Mouse (Mus musculus): Measurements from ENCODE around the gene 3110009E18Rik. TPM values are rescaled to one million over a fixed set of nuclear protein-coding genes. Genes with fewer than 3 reads are reported as not detected.

Gene 3110009E18Rik
- 22.9 and 25.8 TPM in 2 replicates for polyA plus RNA-seq (2016; fragmentation: Nextera tagmentation; extraction: Ambion mirVana)

DNA sequence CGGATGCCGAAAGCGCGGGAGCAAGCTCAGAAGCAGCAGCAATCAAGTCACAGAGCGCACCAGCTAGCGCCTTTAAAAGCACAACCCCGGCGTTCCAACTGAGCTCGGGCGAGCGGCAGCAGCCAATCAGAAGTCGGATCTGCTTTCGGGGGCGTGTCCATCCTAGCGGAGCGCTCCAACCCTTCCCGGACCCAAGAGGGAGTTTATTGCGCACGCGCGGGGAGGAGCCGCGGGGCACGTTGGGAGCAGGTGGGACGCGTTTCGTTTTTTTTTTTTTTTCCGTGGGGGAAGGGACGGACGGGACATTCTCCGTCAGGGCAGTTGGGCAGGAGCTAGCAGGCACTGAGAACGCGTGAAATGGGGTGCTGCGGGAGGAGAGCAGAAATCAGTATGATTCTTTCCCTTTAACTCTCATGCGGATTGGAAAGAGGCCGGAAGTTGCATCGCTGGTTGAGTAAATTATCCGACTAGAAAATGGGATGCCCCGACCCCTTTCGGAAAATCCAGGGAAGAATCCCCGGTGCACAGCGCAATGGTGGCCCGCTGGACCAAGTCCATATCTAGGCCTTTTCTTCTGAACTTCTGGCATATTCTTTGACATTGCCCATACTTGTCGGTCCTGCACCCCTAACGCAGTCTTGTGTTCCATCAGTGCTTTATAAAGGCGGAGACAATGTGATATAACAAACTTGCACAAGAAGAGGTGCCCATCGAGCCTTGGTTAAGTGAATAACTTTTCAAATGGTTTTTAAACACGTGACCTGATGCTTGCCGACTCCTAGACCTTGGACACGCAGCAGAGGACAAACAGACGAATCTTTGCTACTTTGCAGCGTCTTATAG, at the start of gene 3110009E18Rik, which contains the start of gene Dbi:
Gene 3110009E18Rik (plus strand): TSS at position 219 of the 843 bp plus-strand sequence.
Gene Dbi (minus strand): TSS at position 110 of the 843 bp plus-strand sequence.
- peak; percentile 89 for ATAC-seq (ENCODE audit: insufficient number of reproducible peaks, insufficient read depth, low FRiP score, low TSS enrichment)
- Histone ChIP-seq H3K36me3 (peaks cover 1% of the 10 kb centered on the region), H3K27me3 (no peaks in the 10 kb centered on the region), H3K4me2 (replicated peaks) (peak within 1 kb of the TSS; percentile 88), H3K9ac (peak within 1 kb of the TSS; percentile 68), H3K27ac (peak within 1 kb of the TSS; percentile 91), H3K4me3 (peak within 1 kb of the TSS; percentile 58), H3K9me3 (no peaks in the 10 kb centered on the region), H3K4me1 (peaks cover 15% of the 10 kb centered on the region)
- WGBS = 2% methylated on average over 52 of the region's 52 CpGs

DNA sequence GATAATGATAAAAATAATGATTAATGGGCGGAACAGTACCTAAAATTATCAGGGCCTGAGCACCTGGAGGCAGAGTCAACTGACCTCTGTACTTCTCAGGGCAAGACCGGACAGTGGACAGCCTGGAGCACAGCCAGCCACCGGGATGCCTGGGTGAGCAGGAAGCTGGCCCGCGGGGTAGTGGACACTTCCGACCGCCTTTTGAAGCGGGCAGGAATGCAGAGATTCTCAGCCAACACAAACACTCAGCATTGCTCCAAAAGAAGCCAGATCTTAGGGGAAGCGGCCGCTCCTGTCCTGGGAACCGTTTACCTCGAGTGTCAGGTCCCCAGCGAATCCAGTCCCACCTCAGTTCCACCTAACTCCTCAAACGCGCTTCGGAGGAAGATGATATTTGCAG, 48.1 kb upstream of the 3110009E18Rik start:
- H3K4me2 ChIP-seq (replicated peaks) = peak overlapping the region; percentile 93
- 7% methylated on average over 16 of the region's 16 CpGs for WGBS
- no peak overlapping the region for H3K9ac ChIP-seq
- no peaks in the 10 kb centered on the region for H3K9me3 ChIP-seq
- peaks cover 31% of the 10 kb centered on the region for H3K27me3 ChIP-seq
- no peak overlapping the region for H3K27ac ChIP-seq
- peak overlapping the region; percentile 39 for H3K4me3 ChIP-seq
- no peaks in the 10 kb centered on the region for H3K36me3 ChIP-seq
- peaks cover 16% of the 10 kb centered on the region for H3K4me1 ChIP-seq
- ATAC-seq (ENCODE audit: insufficient number of reproducible peaks, insufficient read depth, low FRiP score, low TSS enrichment) = no peak

DNA sequence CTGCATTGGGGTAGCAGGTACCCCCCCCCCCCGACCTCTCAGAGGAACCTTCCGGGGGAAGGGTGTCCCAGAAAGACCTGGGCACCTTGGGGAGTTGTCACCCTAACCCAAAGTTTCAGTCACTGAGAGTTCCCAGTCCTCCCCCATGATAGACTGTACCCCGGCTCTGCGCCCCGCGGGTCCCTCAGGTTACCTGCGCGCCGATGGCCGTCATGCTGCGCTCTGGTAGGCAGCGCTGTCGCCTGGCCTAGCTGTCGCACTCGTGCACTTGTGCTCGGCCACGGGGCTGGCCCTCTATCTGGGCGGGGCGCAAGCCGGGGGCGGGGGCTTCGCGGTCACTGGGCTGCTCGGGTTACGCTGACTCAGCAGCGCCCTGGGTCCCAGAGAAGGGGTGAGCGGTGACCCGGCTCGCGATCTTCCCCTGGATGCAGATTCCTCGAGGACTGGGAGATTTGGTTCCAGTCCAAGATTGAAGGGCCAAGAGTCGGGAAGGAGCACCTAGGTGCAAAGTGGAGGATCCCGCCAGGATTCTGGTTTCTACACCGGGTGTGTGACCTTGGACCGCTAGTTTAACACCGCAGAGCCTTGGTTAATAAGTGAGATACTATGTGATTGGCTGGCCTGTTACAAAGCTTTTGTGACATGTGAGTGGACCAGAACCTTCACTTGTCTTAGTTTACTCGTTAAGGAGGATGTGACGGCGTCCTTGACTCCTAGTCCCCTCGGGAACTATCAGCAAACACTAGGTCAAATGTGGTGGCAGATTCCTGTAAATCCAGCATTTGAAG, 47.3 kb upstream of the 3110009E18Rik start, which contains the start of gene Tmem37:
Gene Tmem37 (minus strand): TSS at position 556 of the 788 bp plus-strand sequence.
- ATAC-seq (ENCODE audit: insufficient number of reproducible peaks, insufficient read depth, low FRiP score, low TSS enrichment) = peak; percentile 55
- peaks cover 18% of the 10 kb centered on the region for H3K4me1 ChIP-seq
- H3K9ac ChIP-seq = peak within 1 kb of the TSS; percentile 28; the same call in 1 of the 2 replicates
- 2% methylated on average over 40 of the region's 40 CpGs for WGBS
- no peaks in the 10 kb centered on the region for H3K36me3 ChIP-seq
- H3K27me3 ChIP-seq = peaks cover 31% of the 10 kb centered on the region
- H3K27ac ChIP-seq = no peak within 1 kb of the TSS
- peak within 1 kb of the TSS; percentile 93 for H3K4me2 ChIP-seq (replicated peaks)
- no peaks in the 10 kb centered on the region for H3K9me3 ChIP-seq
- peak within 1 kb of the TSS; percentile 39 for H3K4me3 ChIP-seq

DNA sequence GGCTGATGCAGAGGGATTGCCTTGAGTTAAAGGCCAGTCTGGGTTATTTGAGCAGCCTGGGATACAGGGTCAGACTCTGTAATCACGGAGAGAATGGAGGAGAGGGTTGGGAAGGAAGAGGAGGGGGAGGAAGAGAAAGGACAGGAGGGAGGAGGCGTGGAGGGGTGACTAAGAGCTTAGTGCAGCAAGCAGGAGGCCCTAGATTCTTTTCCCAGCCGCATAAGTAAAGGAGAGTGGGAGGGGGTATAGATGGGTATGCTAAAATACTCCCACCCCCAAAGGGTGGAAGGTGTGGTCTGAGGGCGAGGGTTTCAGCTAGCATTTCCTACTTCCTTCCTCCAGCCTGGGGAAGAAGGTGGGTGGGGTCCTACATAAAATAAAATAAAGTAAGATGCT, 46.7 kb upstream of the 3110009E18Rik start:
- Histone ChIP-seq H3K27ac (no peak overlapping the region), H3K4me1 (peaks cover 18% of the 10 kb centered on the region), H3K9me3 (no peaks in the 10 kb centered on the region), H3K4me2 (replicated peaks) (peak overlapping the region; percentile 93), H3K9ac (no peak overlapping the region), H3K36me3 (no peaks in the 10 kb centered on the region), H3K27me3 (peaks cover 31% of the 10 kb centered on the region), H3K4me3 (0 out of 2 replicates have a peak overlapping the region, but pooled peaks have one; percentile 39)
- 16% methylated on average over 4 of the region's 4 CpGs for WGBS
- no peak for ATAC-seq (ENCODE audit: insufficient number of reproducible peaks, insufficient read depth, low FRiP score, low TSS enrichment)

DNA sequence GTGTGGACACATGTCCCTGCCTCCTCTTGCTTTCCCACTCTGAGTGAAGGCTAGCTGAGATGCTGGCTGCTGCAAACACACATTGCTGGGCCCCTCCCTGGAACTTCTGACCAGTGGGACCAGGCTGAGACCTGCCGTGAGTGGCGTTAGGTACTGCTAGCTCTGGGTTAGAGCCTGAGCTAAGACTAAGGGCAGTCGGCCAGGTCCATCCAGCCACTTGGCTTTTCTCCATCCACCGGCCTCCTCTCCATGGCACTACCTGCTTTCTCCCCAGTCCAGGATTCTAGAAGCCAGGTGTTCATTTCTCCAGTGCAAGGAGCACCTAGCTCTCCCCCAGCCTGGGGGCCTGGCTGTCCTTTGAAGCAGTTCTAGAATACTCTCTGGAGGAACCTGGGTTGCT, 46.1 kb upstream of the 3110009E18Rik start:
- peaks cover 31% of the 10 kb centered on the region for H3K27me3 ChIP-seq
- no peak overlapping the region for H3K4me3 ChIP-seq
- no peak for ATAC-seq (ENCODE audit: insufficient number of reproducible peaks, insufficient read depth, low FRiP score, low TSS enrichment)
- no peaks in the 10 kb centered on the region for H3K36me3 ChIP-seq
- H3K27ac ChIP-seq = no peak overlapping the region
- no peak overlapping the region for H3K4me2 ChIP-seq (replicated peaks)
- H3K9ac ChIP-seq = no peak overlapping the region
- 80% methylated on average over 4 of the region's 4 CpGs for WGBS
- no peaks in the 10 kb centered on the region for H3K9me3 ChIP-seq
- H3K4me1 ChIP-seq = peaks cover 18% of the 10 kb centered on the region

DNA sequence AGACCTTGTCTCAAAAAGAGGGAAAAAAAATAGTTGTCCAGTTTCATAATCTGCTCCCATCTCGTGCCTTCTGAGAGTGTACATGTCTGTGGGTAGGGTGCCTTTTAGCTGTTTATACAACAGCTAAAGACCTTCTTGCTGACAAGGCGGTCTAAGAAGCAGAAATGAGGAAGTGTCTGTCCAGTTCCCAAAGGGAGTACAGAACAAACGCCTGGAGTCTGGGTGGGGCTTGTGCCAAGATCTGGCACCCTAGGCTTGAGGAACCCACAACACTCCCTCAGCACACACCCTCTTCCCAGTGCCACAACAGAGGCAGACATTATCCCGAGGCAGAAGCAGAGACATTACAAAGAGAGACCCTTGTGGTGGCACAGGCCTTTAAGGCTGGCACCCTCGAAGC, 45.5 kb upstream of the 3110009E18Rik start:
- H3K27me3 ChIP-seq = peaks cover 31% of the 10 kb centered on the region
- WGBS = 76% methylated on average over 5 of the region's 5 CpGs
- H3K36me3 ChIP-seq = no peaks in the 10 kb centered on the region
- H3K4me2 ChIP-seq (replicated peaks) = no peak overlapping the region
- peaks cover 18% of the 10 kb centered on the region for H3K4me1 ChIP-seq
- H3K27ac ChIP-seq = no peak overlapping the region
- H3K9ac ChIP-seq = no peak overlapping the region
- ATAC-seq (ENCODE audit: insufficient number of reproducible peaks, insufficient read depth, low FRiP score, low TSS enrichment) = no peak
- H3K4me3 ChIP-seq = no peak overlapping the region
- H3K9me3 ChIP-seq = no peaks in the 10 kb centered on the region

DNA sequence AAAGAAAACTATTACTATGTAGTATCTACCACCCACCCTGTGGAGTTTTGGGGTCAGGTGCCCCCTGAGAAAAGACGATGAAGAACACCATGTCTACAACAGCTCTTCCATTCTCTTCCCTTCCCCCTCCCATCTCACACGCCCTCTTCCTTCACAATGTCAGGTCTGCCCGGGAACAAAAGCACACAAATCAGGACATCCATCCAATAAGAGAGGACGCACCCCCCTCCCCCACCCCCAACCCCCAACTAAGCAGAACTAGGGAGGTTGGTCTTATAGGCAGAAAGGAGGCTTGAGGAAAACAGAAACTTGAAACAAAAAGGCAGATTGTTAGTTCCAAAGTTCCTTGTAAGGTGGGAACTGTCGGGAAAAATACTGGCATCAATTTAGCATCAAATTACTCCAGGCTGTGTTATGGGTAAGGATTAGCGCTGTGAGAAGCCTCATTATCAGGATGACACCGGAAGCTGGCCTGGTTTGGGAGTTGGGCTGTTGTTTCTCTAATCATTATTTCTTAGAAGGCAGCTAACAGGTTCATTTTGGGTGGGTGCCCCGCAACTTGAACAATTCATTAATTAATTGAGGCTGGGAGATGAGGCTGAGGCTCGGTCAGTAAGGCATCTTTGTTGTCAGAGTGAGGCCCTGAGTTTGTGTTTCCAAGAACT, 43.1 kb upstream of the 3110009E18Rik start:
- 6% methylated on average over 9 of the region's 9 CpGs for WGBS
- Histone ChIP-seq H3K9ac (no peak overlapping the region), H3K27ac (no peak overlapping the region), H3K27me3 (peaks cover 24% of the 10 kb centered on the region), H3K4me2 (replicated peaks) (no peak overlapping the region), H3K4me1 (peaks cover 18% of the 10 kb centered on the region), H3K36me3 (no peaks in the 10 kb centered on the region), H3K9me3 (no peaks in the 10 kb centered on the region), H3K4me3 (no peak overlapping the region)
- ATAC-seq (ENCODE audit: insufficient number of reproducible peaks, insufficient read depth, low FRiP score, low TSS enrichment) = no peak

DNA sequence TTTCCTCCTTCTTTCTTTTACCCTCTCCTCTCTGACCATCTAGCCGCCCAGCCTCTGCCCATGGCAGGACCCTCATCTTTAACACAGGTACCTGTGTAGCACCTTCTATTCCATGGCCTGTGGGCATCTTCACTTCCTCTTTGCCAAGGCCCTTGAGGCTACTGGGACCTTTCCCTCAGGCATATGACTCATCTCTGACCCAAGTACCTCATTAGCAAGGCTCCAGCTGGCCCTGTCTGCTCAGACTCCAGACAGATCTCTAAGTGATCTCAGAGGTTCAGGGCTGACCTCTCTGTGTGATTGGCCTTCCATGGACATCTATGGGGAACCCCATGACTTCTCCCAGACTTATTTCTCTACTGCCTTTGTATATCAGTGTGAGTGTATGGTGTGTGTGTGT, 40.4 kb upstream of the 3110009E18Rik start:
- Histone ChIP-seq H3K4me2 (replicated peaks) (no peak overlapping the region), H3K36me3 (no peaks in the 10 kb centered on the region), H3K27ac (no peak overlapping the region), H3K9me3 (no peaks in the 10 kb centered on the region), H3K4me1 (peaks cover 10% of the 10 kb centered on the region), H3K9ac (no peak overlapping the region), H3K4me3 (no peak overlapping the region), H3K27me3 (peaks cover 6% of the 10 kb centered on the region; the same call in 1 of the 2 replicates)
- 91% methylated on average over 1 of the region's 1 CpGs for WGBS
- ATAC-seq (ENCODE audit: insufficient number of reproducible peaks, insufficient read depth, low FRiP score, low TSS enrichment) = no peak

DNA sequence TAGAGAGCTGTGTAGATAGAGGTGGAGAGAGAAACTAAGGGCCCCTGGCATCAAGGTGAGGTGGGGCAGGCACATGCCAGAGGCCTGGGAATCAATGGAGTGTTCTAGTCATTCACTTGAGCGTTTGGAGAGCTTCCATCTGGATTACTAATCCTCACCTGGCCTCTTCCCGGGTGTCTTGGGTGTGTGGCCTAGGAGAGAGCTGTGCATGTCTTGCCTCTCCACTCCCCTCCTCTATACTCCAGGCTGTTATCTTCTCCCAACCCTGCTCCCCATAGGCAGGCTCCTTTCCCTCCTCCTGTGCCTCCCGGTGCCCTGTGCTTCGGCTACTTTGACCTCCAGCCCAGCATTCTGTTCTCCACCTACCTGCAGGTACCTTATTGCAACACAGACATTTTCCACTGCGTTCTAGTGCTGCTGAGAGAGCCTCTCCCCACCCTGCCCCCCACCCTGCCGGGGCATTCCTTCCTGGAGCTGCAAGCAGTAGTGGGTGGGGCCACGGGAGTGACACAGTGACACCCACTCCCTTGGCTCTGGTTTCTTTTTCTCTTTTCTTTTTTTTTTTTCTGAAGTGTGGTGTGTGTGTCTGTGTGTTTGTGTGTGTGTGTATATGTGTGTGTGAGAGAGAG, 37.9 kb upstream of the 3110009E18Rik start:
- 28% methylated on average over 7 of the region's 7 CpGs for whole genome bisulfite sequencing
- Histone ChIP-seq H3K36me3 (no peaks in the 10 kb centered on the region), H3K27me3 (peaks cover 6% of the 10 kb centered on the region; the same call in 1 of the 2 replicates), H3K27ac (no peak overlapping the region), H3K4me1 (peaks cover 5% of the 10 kb centered on the region), H3K9ac (no peak overlapping the region), H3K9me3 (no peaks in the 10 kb centered on the region), H3K4me2 (replicated peaks) (no peak overlapping the region), H3K4me3 (no peak overlapping the region)
- ATAC-seq (ENCODE audit: insufficient number of reproducible peaks, insufficient read depth, low FRiP score, low TSS enrichment) = no peak

DNA sequence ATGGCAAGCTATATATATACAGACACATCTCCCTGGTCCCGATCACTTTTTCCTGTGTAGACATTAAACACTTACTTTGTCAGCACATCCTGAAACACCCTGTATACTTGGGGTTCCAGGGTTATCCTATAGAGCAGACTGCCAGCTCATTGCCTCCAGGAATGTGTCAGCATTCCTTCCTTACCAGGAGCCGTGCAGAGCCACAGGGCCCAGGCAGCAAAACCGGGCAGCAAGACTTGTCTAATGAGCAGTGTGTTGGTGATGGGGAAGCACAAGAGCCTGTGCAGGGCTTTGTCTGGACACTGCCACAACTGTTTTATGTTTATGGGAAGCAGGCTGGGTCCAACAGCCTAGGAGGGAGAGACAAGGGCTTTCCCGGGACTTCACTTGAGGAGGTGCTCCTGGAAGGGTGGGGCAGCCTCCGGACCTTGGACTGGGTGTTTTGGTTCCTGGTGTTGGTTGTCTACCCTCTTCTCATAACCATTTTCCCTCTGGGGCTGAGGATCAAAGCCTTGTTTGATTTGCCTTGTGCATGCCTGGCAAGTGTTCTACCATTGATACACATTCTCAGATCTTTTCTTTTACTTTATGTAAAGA, 37.0 kb upstream of the 3110009E18Rik start:
- no peak overlapping the region for H3K4me2 ChIP-seq (replicated peaks)
- peaks cover 6% of the 10 kb centered on the region; the same call in 1 of the 2 replicates for H3K27me3 ChIP-seq
- no peak for ATAC-seq (ENCODE audit: insufficient number of reproducible peaks, insufficient read depth, low FRiP score, low TSS enrichment)
- no peak overlapping the region for H3K27ac ChIP-seq
- H3K9me3 ChIP-seq = no peaks in the 10 kb centered on the region
- peaks cover 7% of the 10 kb centered on the region for H3K4me1 ChIP-seq
- H3K9ac ChIP-seq = no peak overlapping the region
- WGBS = 53% methylated on average over 5 of the region's 5 CpGs
- H3K36me3 ChIP-seq = no peaks in the 10 kb centered on the region
- no peak overlapping the region for H3K4me3 ChIP-seq

Data from embryonic facial prominence, embryonic 12.5 days (tissue).